Comparison of ENCODE assay signal across 19 mouse cellular contexts in genomic region chr16:72157913-72158312, GRCm38 (mm10).
"Had no signal": no experiment of that assay in that cellular context is flagged by ENCODE, and none has a peak within 500 bp of the region (broad histone marks: within the 10 kb centered on the region; RNA-seq: fewer than 3 reads in every experiment).

No protein-coding gene starts in this region.

- H3K27ac ChIP-seq: heart, embryonic 10.5 days; hindbrain, embryonic 13.5 days; hindbrain, postnatal 0 days; limb, embryonic 13.5 days; limb, embryonic 15.5 days; liver, embryonic 12.5 days had no signal

- H3K4me1 ChIP-seq: heart, embryonic 10.5 days; heart, embryonic 12.5 days; hindbrain, embryonic 13.5 days; limb, embryonic 13.5 days; limb, embryonic 15.5 days; liver, embryonic 12.5 days had no signal

- H3K9ac ChIP-seq: heart, embryonic 12.5 days; hindbrain, embryonic 13.5 days; limb, embryonic 13.5 days; limb, embryonic 15.5 days; liver, embryonic 12.5 days had no signal

- H3K4me2 ChIP-seq: heart, embryonic 12.5 days; hindbrain, embryonic 13.5 days; limb, embryonic 13.5 days; limb, embryonic 15.5 days; liver, embryonic 12.5 days had no signal

- H3K9me3 ChIP-seq: heart, embryonic 10.5 days; heart, embryonic 12.5 days; hindbrain, embryonic 13.5 days; limb, embryonic 13.5 days; limb, embryonic 15.5 days; liver, embryonic 12.5 days had no signal

- DNase-seq: gastrocnemius, postnatal 14 days; gastrocnemius, postnatal 36 days; heart, adult 18-20 months; heart, postnatal 10 days; kidney, adult 11 months; kidney, adult 2 months; kidney, postnatal 14 days; kidney, postnatal 36 days; layer of hippocampus, adult 9-11 months; layer of hippocampus, postnatal 36 days; left cerebral cortex, postnatal 4 days had no signal

- H3K36me3 ChIP-seq: heart, embryonic 10.5 days; heart, embryonic 12.5 days; hindbrain, embryonic 13.5 days; limb, embryonic 13.5 days; limb, embryonic 15.5 days; liver, embryonic 12.5 days had no signal

- H3K27me3 ChIP-seq: heart, embryonic 12.5 days; hindbrain, embryonic 13.5 days; limb, embryonic 13.5 days; limb, embryonic 15.5 days; liver, embryonic 12.5 days had no signal

- H3K4me3 ChIP-seq: heart, embryonic 10.5 days; heart, embryonic 12.5 days; hindbrain, embryonic 13.5 days; limb, embryonic 13.5 days; limb, embryonic 15.5 days; liver, embryonic 12.5 days had no signal

- ATAC-seq: hindbrain, postnatal 0 days; intestine, embryonic 16.5 days; liver, embryonic 12.5 days had no signal
